Mouse (Mus musculus) heart, postnatal 0 days (tissue): ENCODE results near the gene Magi1.

ENCODE experiments used
- CTCF ChIP-seq: IDR thresholded peaks from 2 replicates; pipeline ENCODE4 v1.5.1; 2016; ENCODE audit warnings: antibody characterized with exemption, control low read depth, low read depth
- EP300 ChIP-seq: IDR thresholded peaks from 2 replicates; pipeline ENCODE4 v1.6.1; 2016; ENCODE audit warnings: antibody characterized with exemption, low read depth

GRCm38 (mm10) chr6:93800465-93800864, 483.3 kb downstream of the Magi1 start:
- no peak for TF ChIP-seq CTCF
- no peak for TF ChIP-seq EP300
